Mouse (Mus musculus) neural tube, embryonic 11.5 days (tissue): ENCODE measurements around the gene Pelp1. TPM values are rescaled to one million over a fixed set of nuclear protein-coding genes. Genes with fewer than 3 reads are reported as not detected.

Experiments
- ATAC-seq: fragments of 200-750 bp; cut with Nextera tagmentation; 2 replicates; pipeline ENCODE4 v1.8.0; 2017; ENCODE audit warnings: moderate number of reproducible peaks, mild to moderate bottlenecking, moderate TSS enrichment, moderate library complexity; ENCODE audit not compliant: insufficient read depth, low FRiP score, low TSS enrichment
- DNase-seq: peaks from one replicate; pipeline ENCODE4 v3.0.0-alpha.2; 2015; ENCODE audit warnings: low spot score
- H3K27ac ChIP-seq: fragments of 300-500 bp; sonication (generic); 2 replicates; pipeline ENCODE4 v1.5.1; 2014; ENCODE audit warnings: low read depth, mild to moderate bottlenecking, low read length
- H3K27me3 ChIP-seq: fragments of 300-500 bp; sonication (generic); 2 replicates; pipeline ENCODE4 v1.6.1; 2014; ENCODE audit warnings: mild to moderate bottlenecking, low read length, mixed read lengths; ENCODE audit not compliant: control insufficient read depth, insufficient read depth
- H3K36me3 ChIP-seq: fragments of 300-500 bp; sonication (generic); 2 replicates; pipeline ENCODE4 v1.6.1; 2014; ENCODE audit warnings: mild to moderate bottlenecking, low read length, moderate library complexity, mixed read lengths; ENCODE audit not compliant: control insufficient read depth, insufficient read depth
- H3K4me1 ChIP-seq: fragments of 300-500 bp; sonication (generic); 2 replicates; pipeline ENCODE4 v1.6.1; 2014; ENCODE audit warnings: low read length, mixed read lengths; ENCODE audit not compliant: control insufficient read depth, insufficient read depth
- H3K4me2 ChIP-seq: fragments of 300-500 bp; sonication (generic); 2 replicates; pipeline ENCODE4 v1.6.1; 2014; ENCODE audit warnings: low read depth, mild to moderate bottlenecking, moderate library complexity
- H3K4me3 ChIP-seq: fragments of 300-500 bp; sonication (generic); 2 replicates; pipeline ENCODE4 v1.5.1; 2014; ENCODE audit warnings: low read depth, low read length
- H3K9ac ChIP-seq: fragments of 300-500 bp; sonication (generic); 2 replicates; pipeline ENCODE4 v1.6.1; 2014; ENCODE audit warnings: mild to moderate bottlenecking, low read length
- H3K9me3 ChIP-seq: fragments of 300-500 bp; sonication (generic); 2 replicates; pipeline ENCODE4 v1.6.1; 2016; ENCODE audit warnings: low read length; ENCODE audit not compliant: control insufficient read depth
- WGBS: fragments of 180-500 bp; shearing (Covaris S2); extraction: QIAGEN DNeasy Blood & Tissue Kit; methylation state at CpG from one replicate; pipeline ENCODE4 v1.1.7; 2014; 5-methylcytosine and 5-hydroxymethylcytosine counted together
- polyA plus RNA-seq: library from polyadenylated mRNA; unstranded; fragments of >200 nt; fragmentation: Nextera tagmentation; extraction: Ambion mirVana; gene quantifications from 2 replicates; pipeline ENCODE4 v1.2.1, GENCODE M21; 2014

Gene Pelp1
- polyA plus RNA-seq, 1 experiment from 2014 or later, result 41.8 TPM

DNA sequence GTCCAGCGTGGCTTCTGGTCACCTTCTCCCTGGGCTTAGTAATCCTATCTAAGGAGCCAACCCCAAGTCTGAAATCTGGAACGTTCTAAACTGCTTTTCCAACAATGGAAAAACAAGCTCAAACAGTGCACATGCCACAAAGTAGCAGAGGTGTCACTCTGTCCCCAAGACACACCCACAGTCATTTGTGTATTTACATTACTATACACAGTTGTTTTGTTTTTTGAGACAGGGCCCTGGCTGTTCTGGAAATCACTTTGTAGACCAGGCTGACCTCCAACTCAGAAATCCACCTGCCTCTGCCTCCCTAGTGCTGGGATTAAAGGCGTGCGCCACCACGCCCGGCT lies 439 bp upstream of the Pelp1 start:
- Histone ChIP-seq H3K9me3 (no peaks in the 10 kb centered on the region), H3K9ac (peak overlapping the region; percentile 95; the same call in 1 of the 2 replicates), H3K4me1 (peaks cover 7% of the 10 kb centered on the region; the same call in 1 of the 2 replicates), H3K27ac (0 out of 2 replicates have a peak overlapping the region, but pooled peaks have one; percentile 29), H3K4me3 (peak overlapping the region; percentile 100), H3K4me2 (peak overlapping the region; percentile 76), H3K36me3 (no peaks in the 10 kb centered on the region; the same call in 1 of the 2 replicates), H3K27me3 (no peaks in the 10 kb centered on the region)
- ATAC-seq (peak; percentile 65), DNase-seq (no peak)
- 61% methylated on average over 6 of the region's 6 CpGs for WGBS

DNA sequence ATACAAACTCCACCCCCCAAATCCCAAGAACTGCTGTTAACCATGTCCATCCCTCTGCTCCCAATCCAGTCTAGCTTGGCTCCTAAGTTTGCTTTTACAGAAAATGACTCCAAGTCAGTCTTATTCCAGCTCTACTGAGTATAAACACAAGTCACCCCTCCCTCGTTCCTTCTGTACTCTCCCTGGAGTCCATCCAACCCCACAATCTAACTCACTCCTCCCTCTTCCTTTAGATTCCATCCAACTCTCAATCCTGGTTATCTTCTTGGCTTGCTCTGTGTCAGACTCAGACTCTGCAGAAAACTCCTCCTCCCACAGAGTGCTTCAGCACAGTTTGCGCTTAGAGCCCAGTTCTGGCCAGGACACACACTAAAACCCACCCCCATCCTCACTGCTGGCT lies 6.2 kb downstream of the Pelp1 start:
- Histone ChIP-seq H3K4me2 (no peak overlapping the region), H3K4me1 (peaks cover 2% of the 10 kb centered on the region; the same call in 1 of the 2 replicates), H3K4me3 (no peak overlapping the region), H3K9ac (no peak overlapping the region), H3K27me3 (no peaks in the 10 kb centered on the region), H3K36me3 (peaks cover 7% of the 10 kb centered on the region), H3K27ac (no peak overlapping the region), H3K9me3 (no peaks in the 10 kb centered on the region)
- no peak for DNase-seq
- 92% methylated on average over 2 of the region's 2 CpGs for WGBS
- no peak for ATAC-seq

DNA sequence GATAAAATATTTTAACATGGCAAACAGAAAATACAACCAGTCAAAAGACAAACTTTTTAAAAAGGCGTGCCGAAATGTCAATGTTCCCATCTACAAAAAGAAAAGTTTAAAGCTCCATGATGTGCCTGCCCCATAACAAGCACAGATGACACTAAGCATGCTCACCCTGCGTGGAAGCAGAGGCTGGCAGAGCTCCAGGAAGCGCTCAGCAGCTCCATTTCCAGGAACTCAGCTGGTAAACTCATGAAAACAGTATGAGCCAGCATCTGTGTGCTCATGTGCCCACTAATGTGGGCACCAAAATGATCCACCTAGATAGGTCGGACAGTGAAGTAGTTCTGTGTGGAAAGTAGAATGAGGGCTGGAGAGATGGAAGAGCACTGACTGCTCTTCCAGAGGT lies 20.4 kb downstream of the Pelp1 start:
- no peak overlapping the region for H3K4me2 ChIP-seq
- no peaks in the 10 kb centered on the region for H3K4me1 ChIP-seq
- H3K27ac ChIP-seq, result no peak overlapping the region
- H3K9ac ChIP-seq, result no peak overlapping the region
- DNase-seq (no peak), ATAC-seq (no peak)
- H3K27me3 ChIP-seq, result no peaks in the 10 kb centered on the region
- peaks cover 7% of the 10 kb centered on the region; the same call in 1 of the 2 replicates for H3K36me3 ChIP-seq
- H3K9me3 ChIP-seq, result no peaks in the 10 kb centered on the region
- 86% methylated on average over 5 of the region's 5 CpGs for WGBS
- H3K4me3 ChIP-seq, result no peak overlapping the region

DNA sequence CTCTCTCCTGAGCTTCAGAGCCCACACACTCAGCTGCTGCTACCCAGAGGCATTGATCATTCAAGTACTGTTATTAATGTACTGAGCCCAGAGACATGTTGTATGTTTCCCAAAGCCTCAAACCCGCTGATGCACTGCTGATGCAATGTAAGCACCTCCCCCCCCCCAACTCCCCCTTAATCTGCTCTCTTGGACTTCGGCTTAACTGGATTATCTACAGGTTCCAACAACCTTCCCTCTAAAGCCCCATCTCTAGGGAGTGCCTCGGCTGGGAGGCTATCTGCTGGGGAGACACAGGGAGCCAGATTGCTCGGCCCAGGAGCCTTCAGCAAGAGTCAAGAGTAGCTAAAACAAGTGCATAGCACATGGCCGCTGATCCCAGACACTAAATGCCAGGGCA lies 22.4 kb downstream of the Pelp1 start:
- 90% methylated on average over 5 of the region's 5 CpGs for WGBS
- H3K9me3 ChIP-seq, result no peaks in the 10 kb centered on the region

DNA sequence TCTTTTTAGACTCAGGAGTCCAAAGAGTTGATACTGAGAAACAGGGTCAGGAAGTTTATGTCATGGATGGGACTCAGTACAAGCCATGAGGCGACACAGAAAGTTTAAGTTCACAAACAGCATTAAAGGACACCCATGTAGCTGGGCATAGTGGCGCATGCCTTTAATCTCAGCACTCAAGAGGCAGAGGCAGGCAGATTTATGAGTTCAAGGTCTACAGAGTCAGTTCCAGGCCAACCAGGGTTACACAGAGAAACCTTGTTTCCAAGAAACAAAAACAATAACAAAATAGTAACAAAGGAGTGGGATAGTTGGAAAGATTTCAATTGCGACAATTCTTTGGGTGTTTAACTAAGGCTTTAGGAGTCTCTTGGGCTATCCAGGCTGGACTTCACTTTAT lies 25.7 kb downstream of the Pelp1 start:
- no peak overlapping the region for H3K27ac ChIP-seq
- no peak for DNase-seq
- WGBS, result 51% methylated on average over 3 of the region's 3 CpGs

More for the DNA sequence above, 22.4 kb downstream of the Pelp1 start:
- no peaks in the 10 kb centered on the region for H3K4me1 ChIP-seq
- H3K27me3 ChIP-seq, result no peaks in the 10 kb centered on the region
- H3K9ac ChIP-seq, result no peak overlapping the region
- no peak for ATAC-seq
- H3K27ac ChIP-seq, result no peak overlapping the region
- DNase-seq, result no peak
- H3K36me3 ChIP-seq, result peaks cover 1% of the 10 kb centered on the region; the same call in 1 of the 2 replicates
- no peak overlapping the region for H3K4me3 ChIP-seq
- no peak overlapping the region for H3K4me2 ChIP-seq

DNA sequence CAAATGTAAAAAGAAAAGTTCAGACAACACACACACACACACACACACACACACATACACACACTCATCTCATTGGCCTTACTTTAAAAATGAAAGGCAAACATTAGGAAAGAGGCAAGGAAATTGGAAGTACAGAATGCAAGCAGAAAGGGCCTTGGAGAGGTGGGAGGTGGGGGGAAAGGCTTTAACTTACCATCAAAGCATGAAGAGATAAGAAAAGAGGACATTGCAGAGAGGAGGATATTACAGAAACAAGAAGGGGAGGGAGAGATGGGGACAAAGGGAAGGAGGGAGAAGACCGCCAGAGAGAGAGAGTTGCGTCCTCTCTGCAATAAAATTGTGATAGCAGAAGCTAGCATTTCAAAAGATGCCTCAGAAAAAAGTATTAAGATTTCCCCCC lies 28.5 kb downstream of the Pelp1 start:
- H3K36me3 ChIP-seq, result no peaks in the 10 kb centered on the region
- H3K4me3 ChIP-seq, result no peak overlapping the region
- no peak overlapping the region for H3K4me2 ChIP-seq
- ATAC-seq, result no peak
- no peaks in the 10 kb centered on the region for H3K4me1 ChIP-seq
- H3K9ac ChIP-seq, result no peak overlapping the region
- H3K9me3 ChIP-seq, result no peaks in the 10 kb centered on the region
- H3K27ac ChIP-seq, result no peak overlapping the region
- 82% methylated on average over 2 of the region's 2 CpGs for WGBS
- no peak for DNase-seq
- H3K27me3 ChIP-seq, result no peaks in the 10 kb centered on the region

More for the DNA sequence above, 25.7 kb downstream of the Pelp1 start:
- Histone ChIP-seq H3K4me3 (no peak overlapping the region), H3K36me3 (no peaks in the 10 kb centered on the region), H3K4me1 (no peaks in the 10 kb centered on the region), H3K9me3 (no peaks in the 10 kb centered on the region), H3K9ac (no peak overlapping the region), H3K4me2 (no peak overlapping the region), H3K27me3 (no peaks in the 10 kb centered on the region)
- ATAC-seq, result no peak

DNA sequence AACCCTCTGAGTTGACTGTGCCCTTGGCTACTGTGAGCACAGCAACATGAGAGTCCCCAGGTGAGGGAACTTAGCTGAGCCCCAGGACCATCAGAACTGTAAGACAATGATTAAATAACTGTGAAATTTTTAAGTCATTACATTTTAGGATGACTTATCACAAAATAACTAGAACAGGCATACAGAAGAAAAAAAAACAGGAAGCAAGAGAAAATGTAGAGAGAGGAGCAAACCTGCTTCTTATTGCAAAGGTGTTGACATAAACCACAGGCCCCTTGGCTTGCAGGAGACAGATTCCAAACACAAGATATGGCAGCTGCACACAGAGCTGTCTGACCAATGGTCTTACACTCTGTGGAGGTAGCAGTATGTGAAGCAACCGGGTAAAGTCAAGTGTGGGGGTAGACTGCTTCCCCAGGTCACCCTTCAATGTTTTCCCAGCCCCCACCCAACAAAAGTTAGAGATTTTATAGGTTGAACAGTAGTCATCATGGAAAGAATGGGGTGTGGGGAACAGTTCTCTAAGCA lies 29.3 kb downstream of the Pelp1 start:
- Histone ChIP-seq H3K4me3 (no peak overlapping the region), H3K27me3 (no peaks in the 10 kb centered on the region), H3K9ac (no peak overlapping the region), H3K4me1 (no peaks in the 10 kb centered on the region), H3K4me2 (no peak overlapping the region), H3K9me3 (no peaks in the 10 kb centered on the region), H3K27ac (no peak overlapping the region), H3K36me3 (no peaks in the 10 kb centered on the region)
- WGBS, result 92% methylated on average over 1 of the region's 1 CpGs
- ATAC-seq (no peak), DNase-seq (no peak)

DNA sequence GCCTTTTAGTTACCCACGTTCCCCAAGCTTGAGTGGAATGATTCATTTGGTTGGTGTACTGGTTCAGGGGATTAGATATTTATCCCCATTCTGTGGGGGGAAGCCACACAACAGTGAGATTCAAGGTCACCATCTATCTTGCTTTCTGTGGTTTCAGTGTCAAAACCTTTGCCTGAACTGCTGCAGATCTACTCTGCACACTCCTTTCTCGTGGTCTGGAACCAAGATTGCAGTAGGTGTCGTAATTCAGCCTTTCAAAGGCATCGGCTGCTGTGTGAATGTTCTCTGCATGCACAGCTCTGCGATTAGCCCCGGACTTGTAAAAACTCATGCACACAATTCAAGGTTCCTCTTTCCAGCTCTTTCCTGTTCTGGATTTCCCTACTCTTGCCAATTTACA lies 33.8 kb downstream of the Pelp1 start:
- no peaks in the 10 kb centered on the region for H3K9me3 ChIP-seq
- H3K4me1 ChIP-seq, result no peaks in the 10 kb centered on the region
- no peak overlapping the region for H3K9ac ChIP-seq
- no peak overlapping the region for H3K4me2 ChIP-seq
- H3K4me3 ChIP-seq, result no peak overlapping the region
- no peak overlapping the region for H3K27ac ChIP-seq
- no peaks in the 10 kb centered on the region for H3K36me3 ChIP-seq
- 76% methylated on average over 6 of the region's 6 CpGs for WGBS
- H3K27me3 ChIP-seq, result no peaks in the 10 kb centered on the region
- no peak for DNase-seq
- no peak for ATAC-seq

DNA sequence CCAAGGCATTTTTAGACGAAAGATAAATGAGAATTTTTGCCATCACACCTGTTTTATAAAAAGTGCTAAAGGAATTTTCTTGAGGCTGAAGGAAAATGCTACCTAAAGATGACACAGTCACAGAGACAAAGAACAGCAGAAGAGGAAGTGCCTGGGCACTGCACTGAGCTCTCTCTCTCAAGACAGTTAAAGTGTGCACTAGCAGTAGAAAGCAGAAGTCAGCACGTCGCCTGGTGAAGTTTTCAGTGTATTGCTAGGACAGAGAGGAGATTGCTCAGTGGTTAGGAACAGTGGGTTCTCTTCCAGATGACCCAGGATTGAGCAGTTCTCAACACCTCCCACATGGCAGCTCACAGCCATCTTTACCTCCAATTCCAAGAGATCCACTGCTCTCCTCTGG lies 35.5 kb downstream of the Pelp1 start:
- H3K27me3 ChIP-seq, result no peaks in the 10 kb centered on the region
- no peak overlapping the region for H3K4me2 ChIP-seq
- H3K27ac ChIP-seq, result no peak overlapping the region
- ATAC-seq (no peak), DNase-seq (no peak)
- no peak overlapping the region for H3K4me3 ChIP-seq
- 83% methylated on average over 3 of the region's 3 CpGs for WGBS
- no peak overlapping the region for H3K9ac ChIP-seq
- H3K36me3 ChIP-seq, result no peaks in the 10 kb centered on the region
- H3K4me1 ChIP-seq, result no peaks in the 10 kb centered on the region
- no peaks in the 10 kb centered on the region for H3K9me3 ChIP-seq
